Mouse (Mus musculus): Measurements from ENCODE around the gene Nup50.

The Nup50 gene

GRCm38 (mm10) chr15:84989098-84989497, 65.9 kb downstream of the Nup50 start:
- no peak for DNase-seq (ENCODE audit: low read depth, low spot score)

GRCm38 (mm10) chr15:84989771-84990170, 66.6 kb downstream of the Nup50 start:
- no peak for DNase-seq (ENCODE audit: low read depth, low spot score)
